Mouse (Mus musculus): ENCODE data around the gene Gprc6a. TPM values are rescaled to one million over a fixed set of nuclear protein-coding genes. Genes with fewer than 3 reads are reported as not detected.

The Gprc6a gene
- polyA plus RNA-seq, 1 experiment = not detected

- TF ChIP-seq POLR2A (IDR thresholded peaks at IDR 0.05; ENCODE audit: borderline replicate concordance, low read depth, low read length) = no peak
- H3K4me1 ChIP-seq (ENCODE audit: control insufficient read depth, insufficient read depth, low read length) = no peaks in the 10 kb centered on the region
- H3K4me3 ChIP-seq (ENCODE audit: insufficient read depth, low read length) = no peak overlapping the region
- no peak overlapping the region for H3K27ac ChIP-seq (ENCODE audit: insufficient read depth, low read depth, low read length)
These were observed 11.1 kb downstream of the Gprc6a start for GRCm38 (mm10) chr10:51620126-51620525.

DNA sequence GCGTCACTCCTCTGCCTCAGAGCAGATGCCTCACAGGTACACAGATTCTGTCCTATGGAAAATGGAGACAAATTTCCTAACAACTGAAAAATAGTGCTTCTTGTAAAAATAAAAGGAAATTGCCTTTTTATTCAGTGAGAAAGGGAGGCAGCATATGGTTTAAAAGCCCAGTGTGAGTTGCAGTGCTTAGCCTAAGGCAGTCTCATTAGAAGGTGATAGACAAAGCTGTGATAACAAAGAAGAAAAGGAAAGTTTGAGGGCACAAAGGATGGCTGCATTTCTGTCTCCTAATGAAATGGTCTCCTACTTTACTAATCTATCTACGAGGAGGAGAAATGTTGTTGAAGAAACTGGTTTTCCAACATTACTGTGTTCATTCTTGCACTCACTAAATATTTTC, 12.7 kb downstream of the Gprc6a start:
- Histone ChIP-seq H3K4me3 (ENCODE audit: insufficient read depth, low read length) (no peak overlapping the region), H3K4me1 (ENCODE audit: control insufficient read depth, insufficient read depth, low read length) (no peaks in the 10 kb centered on the region), H3K27ac (ENCODE audit: insufficient read depth, low read depth, low read length) (no peak overlapping the region)
- no peak for TF ChIP-seq POLR2A (IDR thresholded peaks at IDR 0.05; ENCODE audit: borderline replicate concordance, low read depth, low read length)
- no peak for TF ChIP-seq CTCF (IDR thresholded peaks at IDR 0.05; ENCODE audit: low read depth, low read length)

- H3K4me3 ChIP-seq (ENCODE audit: insufficient read depth, low read length) = no peak overlapping the region
- H3K4me1 ChIP-seq (ENCODE audit: control insufficient read depth, insufficient read depth, low read length) = no peaks in the 10 kb centered on the region
- no peak for TF ChIP-seq POLR2A (IDR thresholded peaks at IDR 0.05; ENCODE audit: borderline replicate concordance, low read depth, low read length)
- no peak for TF ChIP-seq CTCF (IDR thresholded peaks at IDR 0.05; ENCODE audit: low read depth, low read length)
- H3K27ac ChIP-seq (ENCODE audit: insufficient read depth, low read depth, low read length) = no peak overlapping the region
These were observed 16.3 kb downstream of the Gprc6a start for GRCm38 (mm10) chr10:51614826-51615590.

DNA sequence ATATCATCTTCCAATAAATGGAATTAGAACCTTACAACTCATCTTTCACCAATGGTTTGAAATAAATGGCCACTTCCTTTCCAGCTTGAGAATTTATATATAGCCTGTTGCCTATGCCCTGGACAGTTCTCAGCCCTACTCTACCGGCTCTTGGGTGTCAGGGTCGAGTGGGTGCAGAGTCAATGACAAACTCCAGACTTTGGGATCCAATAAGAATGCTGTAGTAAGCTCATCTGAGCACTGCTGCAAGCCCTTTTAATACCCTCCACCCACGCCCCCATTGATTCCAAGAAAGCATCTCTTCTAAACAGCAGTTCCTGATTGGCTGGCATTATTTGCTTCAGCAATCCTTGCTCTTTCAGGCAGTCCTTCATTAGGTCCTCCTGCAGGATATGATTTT, 17.8 kb downstream of the Gprc6a start:
- Histone ChIP-seq H3K4me3 (ENCODE audit: insufficient read depth, low read length) (no peak overlapping the region), H3K4me1 (ENCODE audit: control insufficient read depth, insufficient read depth, low read length) (no peaks in the 10 kb centered on the region), H3K27ac (ENCODE audit: insufficient read depth, low read depth, low read length) (no peak overlapping the region)
- TF ChIP-seq POLR2A (IDR thresholded peaks at IDR 0.05; ENCODE audit: borderline replicate concordance, low read depth, low read length) = no peak
- TF ChIP-seq CTCF (IDR thresholded peaks at IDR 0.05; ENCODE audit: low read depth, low read length) = no peak

- Histone ChIP-seq H3K4me3 (ENCODE audit: insufficient read depth, low read length) (no peak overlapping the region), H3K4me1 (ENCODE audit: control insufficient read depth, insufficient read depth, low read length) (no peaks in the 10 kb centered on the region), H3K27ac (ENCODE audit: insufficient read depth, low read depth, low read length) (no peak overlapping the region)
- TF ChIP-seq POLR2A (IDR thresholded peaks at IDR 0.05; ENCODE audit: borderline replicate concordance, low read depth, low read length) = no peak
- no peak for TF ChIP-seq CTCF (IDR thresholded peaks at IDR 0.05; ENCODE audit: low read depth, low read length)
These were observed 19.1 kb downstream of the Gprc6a start for GRCm38 (mm10) chr10:51611969-51612682.

- no peak overlapping the region for H3K27ac ChIP-seq (ENCODE audit: insufficient read depth, low read depth, low read length)
- no peaks in the 10 kb centered on the region for H3K4me1 ChIP-seq (ENCODE audit: control insufficient read depth, insufficient read depth, low read length)
- H3K4me3 ChIP-seq (ENCODE audit: insufficient read depth, low read length) = no peak overlapping the region
- TF ChIP-seq CTCF (IDR thresholded peaks at IDR 0.05; ENCODE audit: low read depth, low read length) = no peak
- no peak for TF ChIP-seq POLR2A (IDR thresholded peaks at IDR 0.05; ENCODE audit: borderline replicate concordance, low read depth, low read length)
These were observed 21.4 kb downstream of the Gprc6a start for GRCm38 (mm10) chr10:51609741-51610425.

GRCm38 (mm10) chr10:51596928-51597635, 34.2 kb downstream of the Gprc6a start:
- Histone ChIP-seq H3K27ac (ENCODE audit: insufficient read depth, low read depth, low read length) (no peak overlapping the region), H3K4me1 (ENCODE audit: control insufficient read depth, insufficient read depth, low read length) (peaks cover 8% of the 10 kb centered on the region), H3K4me3 (ENCODE audit: insufficient read depth, low read length) (no peak overlapping the region)
- TF ChIP-seq POLR2A (IDR thresholded peaks at IDR 0.05; ENCODE audit: borderline replicate concordance, low read depth, low read length) (no peak), CTCF (IDR thresholded peaks at IDR 0.05; ENCODE audit: low read depth, low read length) (no peak)

DNA sequence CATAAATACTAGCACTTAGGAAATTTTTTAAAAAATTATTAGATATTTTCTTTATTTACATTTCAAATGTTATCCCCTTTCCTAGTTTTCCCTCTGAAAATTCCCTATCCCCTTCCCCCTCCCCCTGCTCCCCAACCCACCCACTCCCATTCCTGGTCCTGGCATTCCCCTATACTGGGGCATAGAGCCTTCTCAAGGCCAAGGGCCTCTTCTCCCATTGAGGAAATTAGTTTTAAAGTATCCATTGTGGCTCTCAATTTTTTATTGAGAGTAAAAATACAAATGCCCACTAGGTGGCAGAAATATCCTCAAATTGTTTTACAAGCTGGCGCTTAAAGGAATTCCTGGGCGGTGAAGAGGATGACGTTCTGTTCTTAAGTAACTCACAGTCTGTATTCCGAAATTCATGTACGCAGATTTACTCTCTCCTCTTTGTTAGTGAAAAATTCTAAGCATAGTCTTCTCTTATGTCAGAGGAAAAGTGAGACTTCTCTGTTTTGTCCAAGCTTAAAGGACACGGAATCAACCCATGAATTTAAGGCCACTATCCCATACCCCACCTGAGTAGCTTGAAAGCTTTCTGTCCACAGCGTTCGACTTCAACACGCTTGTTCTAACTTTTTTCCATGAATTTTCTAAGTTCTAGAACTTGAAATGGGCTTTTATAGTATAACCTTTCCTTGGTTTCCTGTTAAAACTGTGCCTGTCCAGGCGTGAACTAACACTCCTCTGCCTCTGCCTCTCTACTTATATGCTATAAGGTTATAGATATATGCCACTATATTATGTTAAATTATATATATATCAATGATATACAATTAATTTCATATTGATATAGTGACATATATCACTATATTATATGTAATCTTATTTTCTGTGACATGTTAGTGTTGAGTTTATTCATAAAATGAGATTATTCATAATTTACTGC, 36.0 kb downstream of the Gprc6a start:
- Histone ChIP-seq H3K27ac (ENCODE audit: insufficient read depth, low read depth, low read length) (no peak overlapping the region), H3K4me3 (ENCODE audit: insufficient read depth, low read length) (no peak overlapping the region), H3K4me1 (ENCODE audit: control insufficient read depth, insufficient read depth, low read length) (peaks cover 8% of the 10 kb centered on the region)
- TF ChIP-seq POLR2A (IDR thresholded peaks at IDR 0.05; ENCODE audit: borderline replicate concordance, low read depth, low read length) (no peak), CTCF (IDR thresholded peaks at IDR 0.05; ENCODE audit: low read depth, low read length) (no peak)

- H3K4me1 ChIP-seq (ENCODE audit: control insufficient read depth, insufficient read depth, low read length) = no peaks in the 10 kb centered on the region; the same call in 1 of the 2 replicates
- no peak overlapping the region for H3K27ac ChIP-seq (ENCODE audit: insufficient read depth, low read depth, low read length)
- TF ChIP-seq CTCF (IDR thresholded peaks at IDR 0.05; ENCODE audit: low read depth, low read length) = no peak
- no peak for TF ChIP-seq POLR2A (IDR thresholded peaks at IDR 0.05; ENCODE audit: borderline replicate concordance, low read depth, low read length)
- no peak overlapping the region for H3K4me3 ChIP-seq (ENCODE audit: insufficient read depth, low read length)
These were observed 39.7 kb downstream of the Gprc6a start for GRCm38 (mm10) chr10:51591574-51591973.

All from bone marrow macrophage, adult 2 months (primary cell).